Mouse (Mus musculus): Measurements from ENCODE around the gene Naa16. TPM values are rescaled to one million over a fixed set of nuclear protein-coding genes. Genes with fewer than 3 reads are reported as not detected.

Gene Naa16
- polyA plus RNA-seq, 1 experiment from 2014 or later, result 42.7 TPM

DNA sequence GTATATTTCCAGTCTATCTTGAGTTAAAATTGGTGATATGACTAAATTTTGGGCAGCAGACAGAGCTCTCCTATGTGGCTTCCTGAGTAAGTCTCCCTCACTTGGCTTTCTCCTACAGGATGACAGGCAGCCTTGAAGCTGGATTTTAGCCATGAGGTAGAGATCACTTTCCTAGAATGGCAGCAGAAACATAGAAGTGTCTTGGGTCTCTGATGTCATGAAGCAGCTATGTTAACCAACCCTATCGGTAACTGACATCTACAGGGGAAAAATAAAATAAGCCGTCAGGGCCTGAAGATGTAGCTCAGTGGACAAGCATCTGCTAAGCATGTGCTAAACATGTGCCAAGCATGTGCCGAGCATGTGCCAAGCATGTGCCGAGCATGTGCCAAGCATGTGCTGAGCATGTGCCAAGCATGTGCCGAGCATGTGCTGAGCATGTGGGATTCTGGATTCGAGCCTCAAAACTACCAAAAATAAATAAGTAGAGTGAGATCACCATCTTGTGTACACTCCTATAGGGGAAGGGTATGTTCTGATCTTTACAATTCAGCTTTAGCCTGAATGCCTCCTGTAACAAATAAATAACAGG is 85.6 kb downstream of the Naa16 start:
- H3K36me3 ChIP-seq (ENCODE audit: poor library complexity, severe bottlenecking), result no peaks in the 10 kb centered on the region
- no peak for ATAC-seq
- 90% methylated on average over 6 of the region's 6 CpGs for whole genome bisulfite sequencing
- no peak overlapping the region for H3K4me2 ChIP-seq
- peaks cover 25% of the 10 kb centered on the region for H3K4me1 ChIP-seq
- H3K9me3 ChIP-seq (replicated peaks), result no peaks in the 10 kb centered on the region
- no peak overlapping the region for H3K4me3 ChIP-seq
- H3K27ac ChIP-seq, result no peak overlapping the region
- H3K27me3 ChIP-seq, result no peaks in the 10 kb centered on the region
- H3K9ac ChIP-seq, result no peak overlapping the region

DNA sequence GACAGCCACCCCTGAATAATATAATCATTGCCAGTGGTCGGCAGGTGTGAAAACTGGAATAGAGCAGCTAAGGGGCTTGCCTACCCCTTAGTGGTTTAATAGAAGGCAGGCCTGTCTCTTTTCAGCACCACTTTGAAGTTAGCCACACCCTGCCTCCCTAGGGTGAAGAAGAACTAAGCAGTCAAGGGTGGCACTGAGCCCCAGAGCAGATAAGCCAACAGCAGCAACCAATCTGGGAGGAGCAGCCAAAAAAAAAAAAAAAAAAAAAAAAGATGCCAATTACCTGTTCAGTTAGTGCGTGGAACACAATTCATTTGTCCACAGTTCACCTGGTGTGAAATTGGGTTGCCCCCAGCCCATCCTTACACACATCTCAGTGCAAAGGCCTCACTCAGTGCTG is 87.4 kb downstream of the Naa16 start:
- ATAC-seq, result no peak
- peaks cover 28% of the 10 kb centered on the region for H3K4me1 ChIP-seq
- no peak overlapping the region for H3K4me2 ChIP-seq
- no peaks in the 10 kb centered on the region for H3K36me3 ChIP-seq (ENCODE audit: poor library complexity, severe bottlenecking)
- no peak overlapping the region for H3K9ac ChIP-seq
- H3K4me3 ChIP-seq, result no peak overlapping the region
- H3K27me3 ChIP-seq, result no peaks in the 10 kb centered on the region
- H3K27ac ChIP-seq, result no peak overlapping the region
- no peaks in the 10 kb centered on the region for H3K9me3 ChIP-seq (replicated peaks)
- WGBS, result 88% methylated on average over 2 of the region's 2 CpGs

DNA sequence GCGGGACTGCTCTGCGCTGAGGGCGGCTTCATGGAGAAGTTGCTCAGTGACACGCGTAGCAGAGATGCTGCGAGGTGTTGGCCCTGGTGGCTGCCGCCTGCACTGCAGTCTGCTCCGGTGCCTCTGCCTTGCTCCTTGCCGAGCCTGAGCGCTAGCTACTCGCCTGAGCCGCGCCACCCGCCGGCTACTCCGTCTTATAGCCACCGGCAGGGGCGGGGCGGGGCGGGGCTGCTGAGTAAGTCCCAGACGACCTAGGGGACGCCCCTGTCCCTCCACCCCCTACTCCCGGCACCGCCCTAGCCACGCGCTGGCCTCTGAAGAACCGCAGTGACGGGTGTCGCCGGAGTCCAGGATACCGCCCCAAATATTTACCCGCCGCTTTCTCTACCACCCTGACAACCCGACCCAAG is 89.1 kb downstream of the Naa16 start, which contains the start of gene Rgcc:
Rgcc (minus strand) TSS at position 180 of the 410 bp plus-strand sequence.
- Histone ChIP-seq H3K4me3 (peak within 1 kb of the TSS; percentile 56), H3K36me3 (ENCODE audit: poor library complexity, severe bottlenecking) (no peaks in the 10 kb centered on the region), H3K27ac (peak within 1 kb of the TSS; percentile 2; the same call in 1 of the 2 replicates), H3K4me1 (peaks cover 37% of the 10 kb centered on the region), H3K27me3 (no peaks in the 10 kb centered on the region), H3K4me2 (peak within 1 kb of the TSS; percentile 97), H3K9ac (peak within 1 kb of the TSS; percentile 78), H3K9me3 (replicated peaks) (no peaks in the 10 kb centered on the region)
- ATAC-seq, result peak; percentile 98
- 0% methylated on average over 34 of the region's 34 CpGs for WGBS

DNA sequence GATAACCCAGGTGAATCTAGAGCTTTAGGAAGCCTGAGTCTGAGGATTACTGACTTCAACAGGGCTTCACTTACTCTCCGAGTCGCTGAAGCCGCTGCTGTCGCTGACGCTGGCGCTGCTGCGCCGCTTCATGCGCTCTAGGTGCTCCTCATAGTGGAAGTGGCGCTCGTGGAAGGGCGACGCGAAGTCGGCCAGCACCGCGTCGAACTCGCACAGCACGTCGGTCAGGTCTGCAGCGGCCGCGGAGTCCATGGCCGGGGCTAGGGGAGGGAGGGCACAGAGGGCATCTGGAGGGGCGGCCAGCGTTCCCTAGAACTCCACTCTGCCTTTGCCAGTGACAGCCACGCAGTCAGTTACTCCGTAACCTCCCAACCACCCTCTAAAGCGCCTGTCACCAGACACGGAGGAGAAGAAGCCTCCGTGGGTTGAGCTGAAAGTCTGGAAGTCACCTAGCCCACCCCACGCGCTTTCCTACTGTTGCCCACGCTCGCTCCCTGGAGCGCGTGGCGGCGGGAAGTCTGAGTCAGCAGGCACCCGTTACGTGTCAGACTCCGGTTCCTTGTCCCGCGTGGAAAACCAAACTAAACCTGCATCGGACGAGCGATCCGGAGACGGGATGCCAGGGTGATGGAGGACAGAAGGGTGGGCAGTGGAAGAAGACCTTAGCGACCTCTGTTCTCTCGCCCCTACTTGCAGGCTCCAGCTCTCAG is 89.8 kb downstream of the Naa16 start:
- no peaks in the 10 kb centered on the region for H3K27me3 ChIP-seq
- no peaks in the 10 kb centered on the region for H3K9me3 ChIP-seq (replicated peaks)
- peak overlapping the region; percentile 56 for H3K4me3 ChIP-seq
- under 1% methylated on average over 52 of the region's 52 CpGs for WGBS
- H3K4me2 ChIP-seq, result peak overlapping the region; percentile 97
- H3K36me3 ChIP-seq (ENCODE audit: poor library complexity, severe bottlenecking), result no peaks in the 10 kb centered on the region
- ATAC-seq, result peak; percentile 29
- H3K27ac ChIP-seq, result peak overlapping the region; percentile 2; the same call in 1 of the 2 replicates
- H3K4me1 ChIP-seq, result peaks cover 43% of the 10 kb centered on the region
- peak overlapping the region; percentile 78 for H3K9ac ChIP-seq

DNA sequence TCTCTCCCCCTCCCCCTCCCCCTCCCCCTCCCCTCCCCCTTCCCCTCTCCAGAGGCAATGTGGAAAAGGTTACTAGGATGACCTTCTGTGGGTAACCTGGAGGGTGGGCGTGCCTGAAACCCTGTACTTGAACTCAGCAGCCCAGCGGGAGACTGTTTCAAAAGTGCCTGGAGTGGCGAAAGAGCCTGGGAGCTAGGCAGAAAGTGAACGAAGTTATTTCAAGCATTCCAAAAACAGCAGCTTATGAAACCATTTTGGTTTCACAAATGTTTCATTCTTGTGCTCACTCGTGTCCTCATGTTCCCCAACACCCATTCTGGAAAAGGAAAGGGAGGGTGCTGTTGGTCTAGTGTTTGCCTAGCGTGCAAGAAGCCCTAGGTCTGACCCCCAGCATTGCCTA is 90.8 kb downstream of the Naa16 start:
- Histone ChIP-seq H3K27me3 (no peaks in the 10 kb centered on the region), H3K9ac (peak overlapping the region; percentile 78), H3K9me3 (replicated peaks) (no peaks in the 10 kb centered on the region), H3K4me2 (peak overlapping the region; percentile 97), H3K36me3 (ENCODE audit: poor library complexity, severe bottlenecking) (no peaks in the 10 kb centered on the region), H3K4me3 (peak overlapping the region; percentile 56), H3K4me1 (peaks cover 50% of the 10 kb centered on the region), H3K27ac (no peak overlapping the region)
- 10% methylated on average over 6 of the region's 6 CpGs for WGBS
- ATAC-seq, result no peak

DNA sequence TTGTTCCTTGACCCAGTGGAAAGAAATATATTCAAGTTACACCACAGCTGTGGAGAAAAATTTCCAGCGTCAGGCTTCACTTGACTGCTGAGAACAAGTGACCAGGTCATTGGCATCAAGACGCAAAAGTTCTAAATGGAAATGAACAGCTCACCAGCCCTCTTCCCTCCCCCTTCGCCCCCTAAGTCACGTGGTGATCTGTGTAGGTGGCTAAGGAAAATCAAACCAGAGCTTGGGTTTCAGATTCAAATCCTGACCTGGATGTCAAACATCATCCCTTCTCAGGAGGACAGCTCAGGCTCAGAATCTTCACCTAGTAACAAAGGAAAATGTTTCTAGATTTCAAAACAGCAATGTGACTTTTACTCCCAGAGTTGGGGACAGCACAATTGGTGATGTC is 91.3 kb downstream of the Naa16 start:
- H3K4me1 ChIP-seq, result peaks cover 50% of the 10 kb centered on the region
- no peak for ATAC-seq
- no peaks in the 10 kb centered on the region for H3K27me3 ChIP-seq
- no peaks in the 10 kb centered on the region for H3K9me3 ChIP-seq (replicated peaks)
- peak overlapping the region; percentile 36; the same call in 1 of the 2 replicates for H3K9ac ChIP-seq
- no peaks in the 10 kb centered on the region for H3K36me3 ChIP-seq (ENCODE audit: poor library complexity, severe bottlenecking)
- H3K27ac ChIP-seq, result no peak overlapping the region
- H3K4me3 ChIP-seq, result peak overlapping the region; percentile 26
- peak overlapping the region; percentile 52 for H3K4me2 ChIP-seq
- WGBS, result 51% methylated on average over 4 of the region's 4 CpGs

DNA sequence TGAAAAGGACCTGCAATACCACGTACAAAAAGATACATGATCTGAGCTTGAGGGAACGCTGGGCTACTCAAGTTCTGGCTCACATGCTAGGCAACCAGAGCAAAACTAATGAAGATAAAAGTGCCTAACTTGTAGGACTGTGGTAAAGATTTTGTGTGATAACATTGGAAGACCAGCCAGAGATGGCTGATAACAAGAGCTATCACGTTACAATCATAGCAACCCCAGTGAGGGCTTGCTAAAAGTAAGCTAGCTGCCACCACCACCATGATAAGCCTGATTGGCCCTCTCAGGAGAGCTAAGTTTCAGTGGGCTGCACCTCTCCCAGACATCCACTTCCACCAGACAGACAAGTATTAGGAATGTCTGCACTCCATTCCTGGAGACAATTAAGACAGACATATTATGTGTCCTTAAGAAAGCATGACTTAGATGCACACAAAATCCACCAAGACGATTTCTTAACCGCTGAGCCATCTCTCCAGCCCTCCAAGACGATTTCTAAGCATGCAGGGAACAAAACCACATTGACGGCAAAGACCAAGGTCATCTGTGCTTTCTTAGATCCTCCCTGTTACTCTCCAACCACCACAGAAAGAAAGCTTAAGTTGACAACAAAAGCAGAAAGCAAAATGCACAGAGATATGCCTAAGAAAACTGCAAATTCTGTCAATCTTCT is 92.1 kb downstream of the Naa16 start:
- ATAC-seq, result no peak
- Histone ChIP-seq H3K9ac (peak overlapping the region; percentile 36), H3K4me2 (peak overlapping the region; percentile 52)

DNA sequence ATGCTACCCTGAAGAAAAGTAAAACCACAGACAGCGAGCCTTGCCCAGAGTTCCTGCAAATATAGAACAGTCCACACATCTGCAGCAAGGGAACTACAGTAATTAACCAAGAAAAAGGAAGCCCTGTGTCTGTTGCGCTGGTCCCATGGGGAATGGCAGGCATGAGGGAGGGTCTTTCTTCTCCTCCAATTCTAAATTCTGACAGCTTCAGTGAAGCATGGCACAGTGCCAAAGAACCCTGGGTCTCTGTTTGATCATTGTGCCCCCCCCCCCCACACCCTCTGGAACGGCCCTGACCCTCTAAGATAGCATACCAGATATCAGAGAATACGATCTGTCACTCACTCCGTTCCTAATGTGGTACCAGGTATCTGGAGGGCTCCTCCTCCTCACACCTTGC is 93.7 kb downstream of the Naa16 start:
- Histone ChIP-seq H3K36me3 (ENCODE audit: poor library complexity, severe bottlenecking) (no peaks in the 10 kb centered on the region), H3K27me3 (no peaks in the 10 kb centered on the region), H3K9ac (no peak overlapping the region), H3K9me3 (replicated peaks) (no peaks in the 10 kb centered on the region), H3K4me1 (peaks cover 72% of the 10 kb centered on the region), H3K4me2 (peak overlapping the region; percentile 52), H3K4me3 (peak overlapping the region; percentile 12; the same call in 1 of the 2 replicates), H3K27ac (peak overlapping the region; percentile 51; the same call in 1 of the 2 replicates)
- ATAC-seq, result no peak
- WGBS, result 28% methylated on average over 5 of the region's 5 CpGs

More for the DNA sequence above, 92.1 kb downstream of the Naa16 start:
- Histone ChIP-seq H3K27me3 (no peaks in the 10 kb centered on the region), H3K9me3 (replicated peaks) (no peaks in the 10 kb centered on the region), H3K27ac (0 out of 2 replicates have a peak overlapping the region, but pooled peaks have one; percentile 10), H3K4me1 (peaks cover 56% of the 10 kb centered on the region), H3K36me3 (ENCODE audit: poor library complexity, severe bottlenecking) (no peaks in the 10 kb centered on the region), H3K4me3 (peak overlapping the region; percentile 26)
- 67% methylated on average over 7 of the region's 7 CpGs for WGBS

DNA sequence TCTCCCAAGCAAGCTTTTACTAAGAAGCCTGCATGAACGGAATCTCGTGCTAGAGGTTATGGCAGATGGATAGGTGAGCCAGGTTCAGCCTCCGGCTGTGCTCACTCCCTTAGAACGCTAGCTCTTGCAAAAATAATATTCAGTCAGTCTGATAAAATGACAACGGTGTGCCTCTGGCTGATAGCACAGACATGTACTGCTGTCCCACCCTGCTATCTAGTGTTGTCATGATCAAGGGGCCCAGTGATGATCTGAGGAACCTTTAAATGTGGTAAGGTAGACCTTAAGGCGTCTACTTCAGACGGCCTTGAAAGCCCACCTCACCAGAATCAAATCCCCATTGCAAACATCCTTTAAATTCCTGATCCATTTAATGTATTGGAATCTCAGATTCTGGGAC is 94.4 kb downstream of the Naa16 start:
- H3K4me2 ChIP-seq, result peak overlapping the region; percentile 29
- no peak for ATAC-seq
- no peak overlapping the region for H3K4me3 ChIP-seq
- H3K9me3 ChIP-seq (replicated peaks), result no peaks in the 10 kb centered on the region
- peaks cover 72% of the 10 kb centered on the region for H3K4me1 ChIP-seq
- H3K36me3 ChIP-seq (ENCODE audit: poor library complexity, severe bottlenecking), result no peaks in the 10 kb centered on the region
- no peak overlapping the region for H3K27ac ChIP-seq
- no peak overlapping the region for H3K9ac ChIP-seq
- H3K27me3 ChIP-seq, result no peaks in the 10 kb centered on the region
- WGBS, result 80% methylated on average over 7 of the region's 7 CpGs

DNA sequence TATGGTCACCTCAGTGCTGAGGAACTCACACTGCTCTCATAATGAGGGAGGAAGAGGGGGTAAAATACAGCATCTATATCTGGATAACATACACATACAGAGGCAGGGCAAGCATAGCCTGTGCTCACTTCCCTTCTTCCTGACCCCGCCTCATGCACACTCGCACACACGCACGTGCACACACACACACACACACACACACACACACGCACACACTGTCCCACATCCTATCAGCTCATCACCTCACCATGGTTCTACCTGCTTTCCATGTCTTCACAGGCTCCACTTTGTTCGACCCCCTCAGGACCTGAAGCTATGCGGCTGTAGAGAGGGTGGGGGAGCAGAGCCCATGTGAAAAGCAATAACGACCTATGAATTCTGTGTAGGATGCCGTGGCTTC is 95.0 kb downstream of the Naa16 start:
- no peaks in the 10 kb centered on the region for H3K9me3 ChIP-seq (replicated peaks)
- H3K27me3 ChIP-seq, result no peaks in the 10 kb centered on the region
- H3K9ac ChIP-seq, result no peak overlapping the region
- peak overlapping the region; percentile 29; the same call in 1 of the 2 replicates for H3K4me2 ChIP-seq
- no peak overlapping the region for H3K4me3 ChIP-seq
- peaks cover 74% of the 10 kb centered on the region for H3K4me1 ChIP-seq
- WGBS, result 83% methylated on average over 9 of the region's 9 CpGs
- no peak for ATAC-seq
- H3K27ac ChIP-seq, result no peak overlapping the region
- H3K36me3 ChIP-seq (ENCODE audit: poor library complexity, severe bottlenecking), result no peaks in the 10 kb centered on the region

DNA sequence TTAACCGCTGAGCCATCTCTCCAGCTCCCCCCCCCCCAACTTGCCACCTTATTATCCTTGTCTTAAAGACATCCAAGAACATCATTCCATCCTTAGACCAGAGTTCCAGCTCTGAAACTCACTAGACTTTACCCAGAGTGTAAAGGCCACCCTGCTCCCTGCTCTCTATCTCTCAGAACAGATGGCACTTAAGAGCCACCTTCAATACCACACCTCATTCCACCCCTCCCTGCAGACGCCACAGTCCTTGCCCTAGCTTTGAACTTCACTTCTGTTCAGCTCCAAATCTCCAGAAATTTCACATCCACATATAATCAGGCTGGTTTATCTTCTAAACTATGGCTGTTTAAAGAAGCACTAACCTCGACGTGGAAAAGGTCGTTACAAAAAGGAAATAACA is 95.6 kb downstream of the Naa16 start:
- Histone ChIP-seq H3K27me3 (no peaks in the 10 kb centered on the region), H3K36me3 (ENCODE audit: poor library complexity, severe bottlenecking) (no peaks in the 10 kb centered on the region), H3K4me2 (no peak overlapping the region), H3K27ac (no peak overlapping the region), H3K9me3 (replicated peaks) (no peaks in the 10 kb centered on the region), H3K4me3 (no peak overlapping the region), H3K9ac (no peak overlapping the region), H3K4me1 (peaks cover 74% of the 10 kb centered on the region)
- 71% methylated on average over 5 of the region's 5 CpGs for WGBS
- no peak for ATAC-seq
